Mouse (Mus musculus) brain, embryonic 14.5 days (tissue): Measurements from ENCODE around the gene Etv1.

ENCODE experiments used
- CTCF ChIP-seq: fragments of 200-500 bp; IDR thresholded peaks from 2 replicates; pipeline ENCODE4 v1.5.1; 2012; ENCODE audit warnings: inconsistent platforms, mild to moderate bottlenecking, moderate library complexity, borderline replicate concordance; ENCODE audit not compliant: insufficient read depth, insufficient read length; ENCODE audit errors: extremely low read depth
- POLR2A ChIP-seq: fragments of 200-500 bp; IDR thresholded peaks from 2 replicates; pipeline ENCODE4 v1.6.1; 2012; ENCODE audit warnings: mild to moderate bottlenecking, inconsistent platforms, borderline replicate concordance; ENCODE audit not compliant: poor library complexity, insufficient read depth, insufficient read length, severe bottlenecking; ENCODE audit errors: extremely low read depth

DNA sequence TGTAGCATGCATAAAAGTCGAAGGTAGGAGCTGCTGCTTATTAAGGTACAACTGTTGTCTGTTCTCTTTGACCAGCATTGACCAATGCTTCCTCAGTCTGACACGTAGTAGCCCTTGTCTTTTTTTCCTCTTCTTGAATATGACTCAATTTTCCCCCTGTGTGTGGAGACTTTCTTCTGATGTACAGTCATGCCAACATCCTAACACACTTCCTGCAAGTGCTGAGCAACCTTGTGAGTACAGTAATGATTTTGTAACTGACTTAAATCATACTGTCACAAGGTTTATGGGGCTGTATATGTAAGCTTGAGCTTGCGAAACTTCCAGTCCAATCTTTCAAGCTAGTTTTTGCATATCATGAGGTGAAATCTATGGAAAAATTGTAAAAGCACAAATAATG lies 125.3 kb downstream of the Etv1 start:
- TF ChIP-seq POLR2A (no peak), CTCF (no peak)
